Mouse (Mus musculus) midbrain, embryonic 11.5 days (tissue): ENCODE measurements at regions not wholly inside any gene's neighbourhood (a gene's known extent, or its start where the extent isn't known, plus 50 kb on each side); places are given as distances from the start of the nearest gene placed in this dataset.

Source experiments
- ATAC-seq: fragments of 200-750 bp; cut with Nextera tagmentation; 2 replicates; pipeline ENCODE4 v1.8.0; 2017; ENCODE audit warnings: moderate TSS enrichment, moderate library complexity; ENCODE audit not compliant: low FRiP score
- DNase-seq: peaks from one replicate; pipeline ENCODE4 v3.0.0; 2015; ENCODE audit warnings: low spot score; ENCODE audit errors: missing footprints
- H3K27ac ChIP-seq: fragments of 300-500 bp; sonication (generic); 2 replicates; pipeline ENCODE4 v1.5.1; 2014; ENCODE audit warnings: low read depth, low read length
- H3K27me3 ChIP-seq: fragments of 300-500 bp; sonication (generic); 2 replicates; pipeline ENCODE4 v1.6.1; 2014; ENCODE audit warnings: mild to moderate bottlenecking, low read length, moderate library complexity, mixed read lengths; ENCODE audit not compliant: control insufficient read depth, insufficient read depth
- H3K36me3 ChIP-seq: fragments of 300-500 bp; sonication (generic); 2 replicates; pipeline ENCODE4 v1.6.1; 2014; ENCODE audit warnings: mild to moderate bottlenecking, low read length, moderate library complexity, mixed read lengths; ENCODE audit not compliant: control insufficient read depth, insufficient read depth
- H3K4me1 ChIP-seq: fragments of 300-500 bp; sonication (generic); 2 replicates; pipeline ENCODE4 v1.6.1; 2014; ENCODE audit warnings: low read length; ENCODE audit not compliant: control insufficient read depth, insufficient read depth
- H3K4me2 ChIP-seq: fragments of 300-500 bp; sonication (generic); 2 replicates; pipeline ENCODE4 v1.6.1; 2014; ENCODE audit warnings: mild to moderate bottlenecking, moderate library complexity
- H3K4me3 ChIP-seq: fragments of 300-500 bp; sonication (generic); 2 replicates; pipeline ENCODE4 v1.5.1; 2014; ENCODE audit warnings: low read depth, low read length
- H3K9ac ChIP-seq: fragments of 300-500 bp; sonication (generic); 2 replicates; pipeline ENCODE4 v1.6.1; 2014; ENCODE audit warnings: low read length
- H3K9me3 ChIP-seq: fragments of 300-500 bp; sonication (generic); 2 replicates; pipeline ENCODE4 v1.6.1; 2016; ENCODE audit warnings: low read length; ENCODE audit not compliant: control insufficient read depth
- WGBS: fragments of 180-500 bp; shearing (Covaris S2); extraction: QIAGEN DNeasy Blood & Tissue Kit; methylation state at CpG from one replicate; pipeline ENCODE4 v1.1.7; 2014; 5-methylcytosine and 5-hydroxymethylcytosine counted together

- no peak overlapping the region for H3K4me2 ChIP-seq
- H3K9me3 ChIP-seq = no peaks in the 10 kb centered on the region
- peaks cover 9% of the 10 kb centered on the region for H3K4me1 ChIP-seq
- no peak overlapping the region for H3K4me3 ChIP-seq
- H3K36me3 ChIP-seq = no peaks in the 10 kb centered on the region
- H3K9ac ChIP-seq = no peak overlapping the region
- H3K27me3 ChIP-seq = no peaks in the 10 kb centered on the region; the same call in 1 of the 2 replicates
- H3K27ac ChIP-seq = 0 out of 2 replicates have a peak overlapping the region, but pooled peaks have one; percentile 15
- ATAC-seq = no peak
- DNase-seq = no peak
- 63% methylated on average over 4 of the region's 4 CpGs for WGBS
Measured at GRCm38 (mm10) chr15:36427334-36427733, 580.2 kb downstream of the Zfp706 start.

- no peak overlapping the region for H3K27ac ChIP-seq
- no peak overlapping the region for H3K9ac ChIP-seq
- peaks cover 9% of the 10 kb centered on the region for H3K4me1 ChIP-seq
- H3K4me2 ChIP-seq = no peak overlapping the region
- no peaks in the 10 kb centered on the region; the same call in 1 of the 2 replicates for H3K27me3 ChIP-seq
- WGBS = 84% methylated on average over 8 of the region's 8 CpGs
- no peak for ATAC-seq
- no peak for DNase-seq
- H3K9me3 ChIP-seq = no peaks in the 10 kb centered on the region
- H3K4me3 ChIP-seq = no peak overlapping the region
- H3K36me3 ChIP-seq = no peaks in the 10 kb centered on the region
Measured at GRCm38 (mm10) chr15:36425902-36426301, 581.7 kb downstream of the Zfp706 start.

GRCm38 (mm10) chr15:36424047-36424446, 583.5 kb downstream of the Zfp706 start:
- Histone ChIP-seq H3K4me3 (no peak overlapping the region), H3K36me3 (no peaks in the 10 kb centered on the region), H3K27me3 (no peaks in the 10 kb centered on the region; the same call in 1 of the 2 replicates), H3K27ac (no peak overlapping the region), H3K4me2 (no peak overlapping the region), H3K9ac (no peak overlapping the region), H3K4me1 (peaks cover 9% of the 10 kb centered on the region), H3K9me3 (no peaks in the 10 kb centered on the region)
- ATAC-seq = no peak
- no peak for DNase-seq
- 87% methylated on average over 8 of the region's 8 CpGs for WGBS

- no peak overlapping the region for H3K9ac ChIP-seq
- H3K4me2 ChIP-seq = no peak overlapping the region
- H3K4me3 ChIP-seq = no peak overlapping the region
- no peaks in the 10 kb centered on the region for H3K9me3 ChIP-seq
- H3K4me1 ChIP-seq = peaks cover 5% of the 10 kb centered on the region
- DNase-seq (no peak), ATAC-seq (no peak)
- no peaks in the 10 kb centered on the region; the same call in 1 of the 2 replicates for H3K27me3 ChIP-seq
- no peaks in the 10 kb centered on the region for H3K36me3 ChIP-seq
- no peak overlapping the region for H3K27ac ChIP-seq
- 83% methylated on average over 3 of the region's 3 CpGs for WGBS
Measured at GRCm38 (mm10) chr15:36422781-36423180, 584.8 kb downstream of the Zfp706 start.

DNA sequence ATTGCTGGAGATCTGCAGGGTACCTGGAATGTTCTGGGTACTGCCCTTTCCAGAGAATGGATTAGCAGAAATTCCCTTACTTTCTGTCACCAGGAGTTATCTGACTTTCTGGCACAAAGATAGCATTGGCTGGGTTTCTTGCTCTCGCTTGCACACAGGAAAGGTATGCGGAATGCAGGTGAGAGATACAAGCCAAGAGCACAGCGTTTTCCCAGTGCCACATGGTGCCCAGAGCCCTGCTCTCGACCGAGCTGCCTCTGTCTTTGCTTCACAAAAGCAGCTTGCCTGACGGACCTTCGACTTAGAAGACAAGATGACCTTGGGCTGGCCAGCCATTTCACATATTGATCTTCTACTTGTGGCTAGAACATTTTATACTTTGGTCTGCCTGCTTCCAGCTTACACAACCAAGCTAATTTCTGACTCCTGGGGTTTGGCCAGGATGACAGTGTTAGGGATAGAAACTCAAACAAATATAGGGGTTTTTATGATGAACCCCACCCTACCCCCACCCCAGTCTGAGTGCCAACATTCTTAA, 587.6 kb downstream of the Zfp706 start:
- Histone ChIP-seq H3K9ac (no peak overlapping the region), H3K4me1 (no peaks in the 10 kb centered on the region), H3K27me3 (no peaks in the 10 kb centered on the region), H3K4me3 (no peak overlapping the region), H3K36me3 (no peaks in the 10 kb centered on the region), H3K9me3 (no peaks in the 10 kb centered on the region), H3K27ac (no peak overlapping the region), H3K4me2 (no peak overlapping the region)
- 87% methylated on average over 7 of the region's 7 CpGs for WGBS
- DNase-seq = no peak
- ATAC-seq = no peak

GRCm38 (mm10) chr15:36417426-36417825, 590.1 kb downstream of the Zfp706 start:
- Histone ChIP-seq H3K9me3 (no peaks in the 10 kb centered on the region), H3K4me1 (no peaks in the 10 kb centered on the region), H3K36me3 (no peaks in the 10 kb centered on the region), H3K4me3 (no peak overlapping the region), H3K27ac (no peak overlapping the region), H3K27me3 (no peaks in the 10 kb centered on the region), H3K4me2 (no peak overlapping the region), H3K9ac (no peak overlapping the region)
- whole genome bisulfite sequencing = 82% methylated on average over 3 of the region's 3 CpGs
- ATAC-seq (no peak), DNase-seq (no peak)

- Histone ChIP-seq H3K27me3 (no peaks in the 10 kb centered on the region), H3K9ac (no peak overlapping the region), H3K9me3 (no peaks in the 10 kb centered on the region), H3K27ac (no peak overlapping the region), H3K4me3 (no peak overlapping the region), H3K4me1 (no peaks in the 10 kb centered on the region), H3K36me3 (no peaks in the 10 kb centered on the region), H3K4me2 (no peak overlapping the region)
- DNase-seq (no peak), ATAC-seq (no peak)
- WGBS = 88% methylated on average over 5 of the region's 5 CpGs
Measured at GRCm38 (mm10) chr15:36415552-36416249, 591.9 kb downstream of the Zfp706 start.

DNA sequence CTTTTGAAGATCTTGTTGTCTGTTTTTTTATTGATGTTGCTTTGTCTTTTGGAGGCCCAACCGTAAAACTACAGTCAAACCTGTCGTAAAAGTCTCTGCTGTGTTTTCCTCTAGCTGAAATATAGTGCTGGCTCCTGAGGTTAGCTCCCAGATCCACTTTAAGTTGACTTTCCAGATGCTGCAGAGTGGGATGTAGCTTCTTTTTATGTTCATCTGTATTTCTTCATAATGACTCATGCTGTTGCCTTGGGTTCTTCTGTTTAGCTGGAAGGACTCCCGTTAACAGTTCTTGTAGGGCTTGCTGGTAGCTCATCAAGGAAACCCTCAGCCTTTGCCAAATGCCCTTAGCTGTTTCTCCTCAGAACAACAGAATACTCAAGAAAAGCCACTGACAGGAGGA, 595.6 kb downstream of the Zfp706 start:
- Histone ChIP-seq H3K4me3 (no peak overlapping the region), H3K4me2 (no peak overlapping the region), H3K4me1 (no peaks in the 10 kb centered on the region), H3K27ac (no peak overlapping the region), H3K36me3 (no peaks in the 10 kb centered on the region), H3K9me3 (no peaks in the 10 kb centered on the region), H3K27me3 (no peaks in the 10 kb centered on the region), H3K9ac (no peak overlapping the region)
- DNase-seq (no peak), ATAC-seq (no peak)
- 95% methylated on average over 3 of the region's 3 CpGs for WGBS

GRCm38 (mm10) chr15:36405446-36405845, 602.1 kb downstream of the Zfp706 start:
- H3K9me3 ChIP-seq = no peaks in the 10 kb centered on the region
- ATAC-seq (no peak), DNase-seq (no peak)
- H3K4me1 ChIP-seq = no peaks in the 10 kb centered on the region
- no peaks in the 10 kb centered on the region for H3K36me3 ChIP-seq
- H3K4me3 ChIP-seq = no peak overlapping the region
- no peak overlapping the region for H3K9ac ChIP-seq
- no peaks in the 10 kb centered on the region for H3K27me3 ChIP-seq
- 81% methylated on average over 3 of the region's 3 CpGs for WGBS
- no peak overlapping the region for H3K4me2 ChIP-seq
- no peak overlapping the region for H3K27ac ChIP-seq
